15 mouse cellular contexts compared by ENCODE assay signal in genomic region chr2:152725178-152725750, GRCm38 (mm10). TPM values are rescaled to one million over a fixed set of nuclear protein-coding genes. Genes with fewer than 3 reads are reported as not detected.
DNase-seq lines count a peak whose midpoint lies in the region; ATAC-seq lines count a peak whose summit lies in the region.
"Had no signal": no experiment of that assay in that cellular context is flagged by ENCODE, and none has a peak within 500 bp of the region (broad histone marks: within the 10 kb centered on the region; RNA-seq: fewer than 3 reads in every experiment).

No protein-coding gene starts in this region.

- H3K4me3 ChIP-seq in forebrain, embryonic 12.5 days (replicated peaks): no peak overlapping the region
- no peak overlapping the region for H3K4me3 ChIP-seq in forebrain, embryonic 14.5 days (ENCODE audit: low read depth, low read length)
- H3K4me3 ChIP-seq in kidney, embryonic 15.5 days (replicated peaks): no peak overlapping the region
- H3K4me3 ChIP-seq in neural tube, embryonic 15.5 days (replicated peaks): no peak overlapping the region
- H3K4me3 ChIP-seq: hindbrain, embryonic 15.5 days; liver, embryonic 12.5 days had no signal

- peak overlapping the region; percentile 10; the same call in 1 of the 2 replicates for H3K27ac ChIP-seq in forebrain, embryonic 12.5 days
- H3K27ac ChIP-seq in forebrain, embryonic 14.5 days (ENCODE audit: low read depth, low read length): no peak overlapping the region
- H3K27ac ChIP-seq in kidney, embryonic 15.5 days: peak overlapping the region; percentile 87; the same call in 1 of the 2 replicates
- H3K27ac ChIP-seq in neural tube, embryonic 15.5 days (replicated peaks): no peak overlapping the region
- H3K27ac ChIP-seq: hindbrain, embryonic 15.5 days; liver, embryonic 12.5 days had no signal

- no peak overlapping the region for H3K4me2 ChIP-seq in forebrain, embryonic 12.5 days
- H3K4me2 ChIP-seq in forebrain, embryonic 14.5 days (ENCODE audit: low read length): no peak overlapping the region
- 0 out of 2 replicates have a peak overlapping the region, but pooled peaks have one; percentile 5 for H3K4me2 ChIP-seq in kidney, embryonic 15.5 days
- no peak overlapping the region for H3K4me2 ChIP-seq in neural tube, embryonic 15.5 days
- H3K4me2 ChIP-seq: hindbrain, embryonic 15.5 days; liver, embryonic 12.5 days had no signal

- peaks cover 22% of the 10 kb centered on the region for H3K27me3 ChIP-seq in forebrain, embryonic 12.5 days
- no peaks in the 10 kb centered on the region for H3K27me3 ChIP-seq in forebrain, embryonic 14.5 days (replicated peaks; ENCODE audit: control insufficient read depth, insufficient read depth, low read length)
- no peaks in the 10 kb centered on the region for H3K27me3 ChIP-seq in kidney, embryonic 15.5 days
- no peaks in the 10 kb centered on the region for H3K27me3 ChIP-seq in neural tube, embryonic 15.5 days (replicated peaks)
- H3K27me3 ChIP-seq: hindbrain, embryonic 15.5 days had no signal

- peaks cover 35% of the 10 kb centered on the region for H3K4me1 ChIP-seq in forebrain, embryonic 12.5 days
- peaks cover 7% of the 10 kb centered on the region; the same call in 1 of the 2 replicates for H3K4me1 ChIP-seq in forebrain, embryonic 14.5 days (ENCODE audit: control insufficient read depth, insufficient read depth, low read length)
- H3K4me1 ChIP-seq in kidney, embryonic 15.5 days: peaks cover 69% of the 10 kb centered on the region
- H3K4me1 ChIP-seq in neural tube, embryonic 15.5 days: peaks cover 24% of the 10 kb centered on the region

- no peak for ATAC-seq in forebrain, embryonic 12.5 days (ENCODE audit: low FRiP score)
- no peak for ATAC-seq in forebrain, embryonic 14.5 days
- ATAC-seq in kidney, embryonic 15.5 days (replicated peaks; ENCODE audit: low FRiP score): no peak
- no peak for ATAC-seq in neural tube, embryonic 15.5 days (ENCODE audit: low FRiP score)
- ATAC-seq in erythroid progenitor cell, adult 5-6 weeks (replicated peaks; ENCODE audit: low FRiP score, poor library complexity, severe bottlenecking): no peak
- ATAC-seq in megakaryocyte, adult 5-6 weeks (ENCODE audit: poor library complexity, severe bottlenecking): no peak
- ATAC-seq: liver, embryonic 12.5 days had no signal

- no peak for DNase-seq in forebrain, embryonic 14.5 days (ENCODE audit: low spot score)
- DNase-seq in kidney, postnatal 36 days: no peak
- DNase-seq in neural tube, embryonic 10.5 days (ENCODE audit: extremely low spot score, low spot score): peak; percentile 19
- DNase-seq: adrenal gland, postnatal 25 days; cerebellum, adult 11 months; retina, postnatal 1 day; spleen, adult 18-20 months; thymus, adult 18-20 months had no signal

- no peak overlapping the region for H3K9ac ChIP-seq in forebrain, embryonic 12.5 days
- H3K9ac ChIP-seq in forebrain, embryonic 14.5 days (ENCODE audit: low read length): no peak overlapping the region
- H3K9ac ChIP-seq in kidney, embryonic 15.5 days: no peak overlapping the region
- no peak overlapping the region for H3K9ac ChIP-seq in neural tube, embryonic 15.5 days (replicated peaks)
- H3K9ac ChIP-seq: hindbrain, embryonic 15.5 days; liver, embryonic 12.5 days had no signal

- H3K36me3 ChIP-seq in forebrain, embryonic 12.5 days (replicated peaks): no peaks in the 10 kb centered on the region
- H3K36me3 ChIP-seq in forebrain, embryonic 14.5 days (ENCODE audit: control insufficient read depth, insufficient read depth, low read length): no peaks in the 10 kb centered on the region
- no peaks in the 10 kb centered on the region for H3K36me3 ChIP-seq in kidney, embryonic 15.5 days
- H3K36me3 ChIP-seq in neural tube, embryonic 15.5 days: no peaks in the 10 kb centered on the region
- H3K36me3 ChIP-seq: hindbrain, embryonic 15.5 days; liver, embryonic 12.5 days had no signal

- 69% methylated on average over 15 of the region's 15 CpGs for WGBS in forebrain, embryonic 12.5 days
- WGBS in forebrain, embryonic 14.5 days: 70% methylated on average over 15 of the region's 15 CpGs
- 23% methylated on average over 15 of the region's 15 CpGs for WGBS in kidney, embryonic 15.5 days
- WGBS in neural tube, embryonic 15.5 days: 29% methylated on average over 15 of the region's 15 CpGs

- no peaks in the 10 kb centered on the region for H3K9me3 ChIP-seq in forebrain, embryonic 12.5 days
- H3K9me3 ChIP-seq in forebrain, embryonic 14.5 days (replicated peaks; ENCODE audit: control insufficient read depth, low read length): no peaks in the 10 kb centered on the region
- no peaks in the 10 kb centered on the region for H3K9me3 ChIP-seq in kidney, embryonic 15.5 days (replicated peaks)
- no peaks in the 10 kb centered on the region for H3K9me3 ChIP-seq in neural tube, embryonic 15.5 days (replicated peaks)
- H3K9me3 ChIP-seq: hindbrain, embryonic 15.5 days; liver, embryonic 12.5 days had no signal

RNA-seq across cellular contexts. Expression of gene Id1, which starts 10.8 kb away (rescaled TPM):
- polyA plus RNA-seq in forebrain, embryonic 12.5 days (2016; fragmentation: Nextera tagmentation; extraction: Ambion mirVana): 37.9 and 48.5 TPM in 2 replicates
- polyA plus RNA-seq in forebrain, embryonic 14.5 days (2014; fragmentation: Nextera tagmentation; extraction: Ambion mirVana): 29.2 and 32.8 TPM in 2 replicates
- polyA plus RNA-seq in kidney, embryonic 15.5 days (2015; fragmentation: Nextera tagmentation; extraction: Ambion mirVana): 133 and 143 TPM in 2 replicates
- 57.5 and 59.1 TPM in 2 replicates for polyA plus RNA-seq in neural tube, embryonic 15.5 days (2015; fragmentation: Nextera tagmentation; extraction: Ambion mirVana)
- 1.3 and 17.3 TPM in 2 replicates for total RNA-seq in erythroid progenitor cell, adult 5-6 weeks (2015; ENCODE audit: low replicate concordance)
- total RNA-seq in erythroid progenitor cell, adult 5-6 weeks (2017; ENCODE audit: low replicate concordance): 1.6 and 2.6 TPM in 2 replicates
- 28.4 and 48.3 TPM in 2 replicates for total RNA-seq in megakaryocyte, adult 5-6 weeks (2015)
- 35.0 and 40.1 TPM in 2 replicates for total RNA-seq in megakaryocyte, adult 5-6 weeks (2017)

RNA-seq across cellular contexts. Expression of gene Cox4i2, which starts 28.7 kb away (rescaled TPM):
- 3.1 and 3.6 TPM in 2 replicates for polyA plus RNA-seq in forebrain, embryonic 12.5 days (2016; fragmentation: Nextera tagmentation; extraction: Ambion mirVana)
- polyA plus RNA-seq in forebrain, embryonic 14.5 days (2014; fragmentation: Nextera tagmentation; extraction: Ambion mirVana): 4.5 and 5.9 TPM in 2 replicates
- 16.4 and 20.9 TPM in 2 replicates for polyA plus RNA-seq in kidney, embryonic 15.5 days (2015; fragmentation: Nextera tagmentation; extraction: Ambion mirVana)
- 4.8 and 7.6 TPM in 2 replicates for polyA plus RNA-seq in neural tube, embryonic 15.5 days (2015; fragmentation: Nextera tagmentation; extraction: Ambion mirVana)
- 1.8 TPM in 1 of 2 replicates, not detected in the other for total RNA-seq in erythroid progenitor cell, adult 5-6 weeks (2015; ENCODE audit: low replicate concordance)
- total RNA-seq in erythroid progenitor cell, adult 5-6 weeks (2017; ENCODE audit: low replicate concordance): not detected in 2 replicates
- 0.20 and 0.55 TPM in 2 replicates for total RNA-seq in megakaryocyte, adult 5-6 weeks (2015)
- total RNA-seq in megakaryocyte, adult 5-6 weeks (2017): 0.41 TPM in 1 of 2 replicates, not detected in the other

RNA-seq across cellular contexts. Expression of gene Mcts2, which starts 38.4 kb away (rescaled TPM):
- 39.5 and 41.2 TPM in 2 replicates for polyA plus RNA-seq in forebrain, embryonic 12.5 days (2016; fragmentation: Nextera tagmentation; extraction: Ambion mirVana)
- polyA plus RNA-seq in forebrain, embryonic 14.5 days (2014; fragmentation: Nextera tagmentation; extraction: Ambion mirVana): 35.8 and 42.6 TPM in 2 replicates
- polyA plus RNA-seq in kidney, embryonic 15.5 days (2015; fragmentation: Nextera tagmentation; extraction: Ambion mirVana): 29.5 and 31.0 TPM in 2 replicates
- 33.9 and 41.5 TPM in 2 replicates for polyA plus RNA-seq in neural tube, embryonic 15.5 days (2015; fragmentation: Nextera tagmentation; extraction: Ambion mirVana)
- not detected in 2 replicates for total RNA-seq in erythroid progenitor cell, adult 5-6 weeks (2015; ENCODE audit: low replicate concordance)
- total RNA-seq in erythroid progenitor cell, adult 5-6 weeks (2017; ENCODE audit: low replicate concordance): 1.7 TPM in 1 of 2 replicates, not detected in the other
- 8.4 and 9.3 TPM in 2 replicates for total RNA-seq in megakaryocyte, adult 5-6 weeks (2015)
- total RNA-seq in megakaryocyte, adult 5-6 weeks (2017): 7.1 and 8.3 TPM in 2 replicates

RNA-seq across cellular contexts. Expression of gene H13, which starts 56.0 kb away (rescaled TPM):
- 128 and 131 TPM in 2 replicates for polyA plus RNA-seq in forebrain, embryonic 12.5 days (2016; fragmentation: Nextera tagmentation; extraction: Ambion mirVana)
- polyA plus RNA-seq in forebrain, embryonic 14.5 days (2014; fragmentation: Nextera tagmentation; extraction: Ambion mirVana): 136 and 161 TPM in 2 replicates
- polyA plus RNA-seq in kidney, embryonic 15.5 days (2015; fragmentation: Nextera tagmentation; extraction: Ambion mirVana): 141 and 147 TPM in 2 replicates
- polyA plus RNA-seq in neural tube, embryonic 15.5 days (2015; fragmentation: Nextera tagmentation; extraction: Ambion mirVana): 152 and 155 TPM in 2 replicates
- 17.7 and 24.7 TPM in 2 replicates for total RNA-seq in erythroid progenitor cell, adult 5-6 weeks (2015; ENCODE audit: low replicate concordance)
- 11.6 and 13.2 TPM in 2 replicates for total RNA-seq in erythroid progenitor cell, adult 5-6 weeks (2017; ENCODE audit: low replicate concordance)
- 165 and 166 TPM in 2 replicates for total RNA-seq in megakaryocyte, adult 5-6 weeks (2015)
- 100 and 109 TPM in 2 replicates for total RNA-seq in megakaryocyte, adult 5-6 weeks (2017)

Comparison
In these comparisons a context has a peak if more than half of its experiments do, and no peak if none do; other contexts are left out.
1. H3K27ac ChIP-seq: peak in forebrain, embryonic 12.5 days (single experiment) and kidney, embryonic 15.5 days (single experiment); none in forebrain, embryonic 14.5 days (single experiment) and neural tube, embryonic 15.5 days (single experiment).